Mouse (Mus musculus): ENCODE data around the gene Btrc.

The Btrc gene

DNA sequence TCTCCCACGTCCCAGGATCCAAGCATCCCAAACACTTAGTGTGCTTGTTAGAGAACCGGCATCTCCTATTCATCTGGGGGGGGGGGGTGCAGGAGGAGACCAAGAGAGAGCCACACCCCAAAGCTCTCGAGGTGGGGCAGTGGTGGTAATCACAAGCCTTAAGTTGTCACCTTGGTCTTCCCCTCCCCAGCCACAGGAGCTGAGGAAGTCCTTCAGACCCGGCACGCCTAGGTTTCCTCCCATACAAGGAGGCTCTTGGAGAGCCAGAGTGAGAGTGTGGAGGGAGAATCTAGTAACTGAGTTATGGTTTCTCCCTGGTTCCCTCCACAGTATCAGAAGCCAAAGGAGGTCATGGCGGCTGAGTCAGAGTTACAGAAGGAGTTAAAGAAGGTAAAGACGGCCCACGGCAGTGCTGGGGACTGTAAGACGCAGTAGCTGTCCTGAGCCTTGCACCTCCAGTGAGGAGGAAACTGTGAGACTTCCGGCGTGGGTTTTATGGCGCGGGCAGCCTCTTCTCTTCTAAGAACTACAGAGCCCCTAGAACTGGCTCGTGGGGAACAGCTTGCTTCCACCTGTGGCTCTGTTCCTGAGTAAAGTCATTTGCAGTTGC, 213.7 kb downstream of the Btrc start:
- no peak for DNase-seq

DNA sequence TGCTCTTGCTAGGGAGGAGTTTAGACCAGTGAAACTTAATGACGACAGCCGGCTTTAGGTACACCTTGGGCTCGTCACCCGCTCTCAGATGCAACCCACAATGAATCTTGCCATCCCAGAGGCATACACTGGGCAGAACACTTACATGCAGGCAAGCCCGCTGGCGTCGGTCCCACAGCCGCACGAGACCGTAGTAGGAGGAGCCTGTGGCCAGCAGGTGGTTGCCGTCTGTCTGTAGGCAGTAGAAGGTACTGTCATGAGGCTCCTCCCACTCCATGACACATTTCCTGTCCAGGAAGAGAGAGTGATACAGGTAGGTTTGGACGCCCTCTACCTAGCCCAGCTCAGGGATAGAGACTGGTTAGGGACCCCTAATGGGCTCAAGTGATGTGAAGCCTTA, 215.4 kb downstream of the Btrc start:
- no peak for DNase-seq

DNA sequence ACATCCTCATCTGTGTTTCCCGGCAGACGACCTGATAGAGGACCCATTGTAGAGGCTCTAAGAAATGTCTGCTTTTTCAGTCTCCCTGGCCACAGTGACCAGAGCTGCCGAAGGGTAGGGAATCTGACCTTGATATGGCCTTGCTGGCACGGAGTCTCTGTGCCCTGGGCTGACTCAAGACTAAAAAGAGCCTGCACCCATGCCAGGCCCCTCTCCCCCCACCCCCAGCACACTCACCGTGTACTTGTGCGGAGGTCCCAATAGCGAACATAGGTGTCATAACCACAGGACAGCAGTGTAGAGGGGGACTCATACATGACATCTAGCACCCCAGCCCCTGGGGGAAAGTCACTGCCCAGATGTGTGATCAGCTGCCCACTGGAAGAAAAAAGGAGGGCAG, 215.9 kb downstream of the Btrc start:
- no peak for DNase-seq

Measured in kidney, adult 8-10 months (tissue).